Mouse (Mus musculus): ENCODE results near the gene Prkaa1. TPM values are rescaled to one million over a fixed set of nuclear protein-coding genes. Genes with fewer than 3 reads are reported as not detected.

Gene Prkaa1
- total and polyA plus RNA-seq, 3 experiments: 5.8 to 109 (median 79.5) TPM

GRCm38 (mm10) chr15:5144021-5144778 is 539 bp downstream of the Prkaa1 start:
- TF ChIP-seq GATA2 (IDR thresholded peaks at IDR 0.05; ENCODE audit: borderline replicate concordance, low read depth, low read length) (no peak), POLR2AphosphoS5 (IDR thresholded peaks at IDR 0.05; ENCODE audit: insufficient replicate concordance, low read depth, low read length) (no peak), CTCF (IDR thresholded peaks at IDR 0.05; ENCODE audit: low read depth, low read length) (no peak), TAL1 (conservative IDR thresholded peaks at IDR 0.05; ENCODE audit: low read depth, low read length) (no peak), GATA1 (IDR thresholded peaks at IDR 0.05; ENCODE audit: borderline replicate concordance, low read length) (no peak)
- Histone ChIP-seq H3K9me3 (replicated peaks) (no peaks in the 10 kb centered on the region), H3K27me3 (ENCODE audit: insufficient read depth, low read length) (no peaks in the 10 kb centered on the region), H3K4me3 (ENCODE audit: low read depth, low read length) (peak overlapping the region; percentile 96), H3K4me1 (ENCODE audit: insufficient read depth, low read depth, low read length) (peaks cover 67% of the 10 kb centered on the region), H3K36me3 (replicated peaks) (peaks cover 27% of the 10 kb centered on the region)
- DNase-seq (ENCODE audit: low spot score) (peak; percentile 43), ATAC-seq (ENCODE audit: extremely low read depth, insufficient number of reproducible peaks, low FRiP score, poor library complexity, severe bottlenecking) (no peak)

GRCm38 (mm10) chr15:5145196-5145945 is 1.7 kb downstream of the Prkaa1 start:
- ATAC-seq (ENCODE audit: extremely low read depth, insufficient number of reproducible peaks, low FRiP score, poor library complexity, severe bottlenecking): no peak
- Histone ChIP-seq H3K4me3 (ENCODE audit: low read depth, low read length) (peak overlapping the region; percentile 96), H3K27me3 (ENCODE audit: insufficient read depth, low read length) (no peaks in the 10 kb centered on the region), H3K36me3 (replicated peaks) (peaks cover 34% of the 10 kb centered on the region), H3K4me1 (ENCODE audit: insufficient read depth, low read depth, low read length) (peaks cover 66% of the 10 kb centered on the region), H3K9me3 (replicated peaks) (no peaks in the 10 kb centered on the region)
- no peak for DNase-seq (ENCODE audit: low spot score)
- TF ChIP-seq TAL1 (conservative IDR thresholded peaks at IDR 0.05; ENCODE audit: low read depth, low read length): no peak
- TF ChIP-seq POLR2AphosphoS5 (IDR thresholded peaks at IDR 0.05; ENCODE audit: insufficient replicate concordance, low read depth, low read length): no peak
- no peak for TF ChIP-seq GATA1 (IDR thresholded peaks at IDR 0.05; ENCODE audit: borderline replicate concordance, low read length)
- TF ChIP-seq GATA2 (IDR thresholded peaks at IDR 0.05; ENCODE audit: borderline replicate concordance, low read depth, low read length): no peak
- TF ChIP-seq CTCF (IDR thresholded peaks at IDR 0.05; ENCODE audit: low read depth, low read length): no peak

GRCm38 (mm10) chr15:5149187-5149586 is 5.5 kb downstream of the Prkaa1 start:
- H3K9me3 ChIP-seq (replicated peaks): no peaks in the 10 kb centered on the region
- H3K36me3 ChIP-seq (replicated peaks): peaks cover 54% of the 10 kb centered on the region
- TF ChIP-seq GATA2 (IDR thresholded peaks at IDR 0.05; ENCODE audit: borderline replicate concordance, low read depth, low read length) (no peak), CTCF (IDR thresholded peaks at IDR 0.05; ENCODE audit: low read depth, low read length) (no peak), TAL1 (conservative IDR thresholded peaks at IDR 0.05; ENCODE audit: low read depth, low read length) (no peak), GATA1 (IDR thresholded peaks at IDR 0.05; ENCODE audit: borderline replicate concordance, low read length) (no peak), POLR2AphosphoS5 (IDR thresholded peaks at IDR 0.05; ENCODE audit: insufficient replicate concordance, low read depth, low read length) (no peak)
- H3K4me1 ChIP-seq (ENCODE audit: insufficient read depth, low read depth, low read length): peaks cover 69% of the 10 kb centered on the region
- no peaks in the 10 kb centered on the region for H3K27me3 ChIP-seq (ENCODE audit: insufficient read depth, low read length)
- DNase-seq (ENCODE audit: low spot score): no peak
- ATAC-seq (ENCODE audit: extremely low read depth, insufficient number of reproducible peaks, low FRiP score, poor library complexity, severe bottlenecking): no peak
- no peak overlapping the region for H3K4me3 ChIP-seq (ENCODE audit: low read depth, low read length)

GRCm38 (mm10) chr15:5152171-5152570 is 8.5 kb downstream of the Prkaa1 start:
- H3K9me3 ChIP-seq (replicated peaks): no peaks in the 10 kb centered on the region
- no peak for DNase-seq (ENCODE audit: low spot score)
- peaks cover 40% of the 10 kb centered on the region for H3K36me3 ChIP-seq (replicated peaks)
- ATAC-seq (ENCODE audit: extremely low read depth, insufficient number of reproducible peaks, low FRiP score, poor library complexity, severe bottlenecking): no peak
- TF ChIP-seq CTCF (IDR thresholded peaks at IDR 0.05; ENCODE audit: low read depth, low read length) (no peak), TAL1 (conservative IDR thresholded peaks at IDR 0.05; ENCODE audit: low read depth, low read length) (no peak), POLR2AphosphoS5 (IDR thresholded peaks at IDR 0.05; ENCODE audit: insufficient replicate concordance, low read depth, low read length) (no peak), GATA1 (IDR thresholded peaks at IDR 0.05; ENCODE audit: borderline replicate concordance, low read length) (no peak), GATA2 (IDR thresholded peaks at IDR 0.05; ENCODE audit: borderline replicate concordance, low read depth, low read length) (no peak)
- no peaks in the 10 kb centered on the region for H3K27me3 ChIP-seq (ENCODE audit: insufficient read depth, low read length)
- H3K4me1 ChIP-seq (ENCODE audit: insufficient read depth, low read depth, low read length): peaks cover 78% of the 10 kb centered on the region
- no peak overlapping the region for H3K4me3 ChIP-seq (ENCODE audit: low read depth, low read length)

- Histone ChIP-seq H3K4me3 (ENCODE audit: low read depth, low read length) (no peak overlapping the region; the same call in 1 of the 2 replicates), H3K9me3 (replicated peaks) (no peaks in the 10 kb centered on the region), H3K4me1 (ENCODE audit: insufficient read depth, low read depth, low read length) (peaks cover 74% of the 10 kb centered on the region), H3K36me3 (replicated peaks) (peaks cover 55% of the 10 kb centered on the region), H3K27me3 (ENCODE audit: insufficient read depth, low read length) (no peaks in the 10 kb centered on the region)
- DNase-seq (ENCODE audit: low spot score) (no peak), ATAC-seq (ENCODE audit: extremely low read depth, insufficient number of reproducible peaks, low FRiP score, poor library complexity, severe bottlenecking) (no peak)
- TF ChIP-seq POLR2AphosphoS5 (IDR thresholded peaks at IDR 0.05; ENCODE audit: insufficient replicate concordance, low read depth, low read length) (no peak), GATA2 (IDR thresholded peaks at IDR 0.05; ENCODE audit: borderline replicate concordance, low read depth, low read length) (no peak), GATA1 (IDR thresholded peaks at IDR 0.05; ENCODE audit: borderline replicate concordance, low read length) (no peak), TAL1 (conservative IDR thresholded peaks at IDR 0.05; ENCODE audit: low read depth, low read length) (no peak), CTCF (IDR thresholded peaks at IDR 0.05; ENCODE audit: low read depth, low read length) (no peak)
Measured at GRCm38 (mm10) chr15:5154621-5155020, 11.0 kb downstream of the Prkaa1 start.

- H3K4me1 ChIP-seq (ENCODE audit: insufficient read depth, low read depth, low read length): peaks cover 71% of the 10 kb centered on the region
- TF ChIP-seq CTCF (IDR thresholded peaks at IDR 0.05; ENCODE audit: low read depth, low read length): no peak
- TF ChIP-seq POLR2AphosphoS5 (IDR thresholded peaks at IDR 0.05; ENCODE audit: insufficient replicate concordance, low read depth, low read length): no peak
- no peak for TF ChIP-seq GATA1 (IDR thresholded peaks at IDR 0.05; ENCODE audit: borderline replicate concordance, low read length)
- no peak for TF ChIP-seq TAL1 (conservative IDR thresholded peaks at IDR 0.05; ENCODE audit: low read depth, low read length)
- no peak for TF ChIP-seq GATA2 (IDR thresholded peaks at IDR 0.05; ENCODE audit: borderline replicate concordance, low read depth, low read length)
Measured at GRCm38 (mm10) chr15:5155093-5155492, 11.4 kb downstream of the Prkaa1 start.

More at GRCm38 (mm10) chr15:5155093-5155492, 11.4 kb downstream of the Prkaa1 start:
- Histone ChIP-seq H3K36me3 (replicated peaks) (peaks cover 55% of the 10 kb centered on the region), H3K4me3 (ENCODE audit: low read depth, low read length) (no peak overlapping the region; the same call in 1 of the 2 replicates), H3K9me3 (replicated peaks) (no peaks in the 10 kb centered on the region), H3K27me3 (ENCODE audit: insufficient read depth, low read length) (no peaks in the 10 kb centered on the region)
- ATAC-seq (ENCODE audit: extremely low read depth, insufficient number of reproducible peaks, low FRiP score, poor library complexity, severe bottlenecking) (peak; percentile 19; the same call in 1 of the 2 replicates), DNase-seq (ENCODE audit: low spot score) (no peak)
